Mouse (Mus musculus): ENCODE measurements around the gene 6030452D12Rik.

DNA sequence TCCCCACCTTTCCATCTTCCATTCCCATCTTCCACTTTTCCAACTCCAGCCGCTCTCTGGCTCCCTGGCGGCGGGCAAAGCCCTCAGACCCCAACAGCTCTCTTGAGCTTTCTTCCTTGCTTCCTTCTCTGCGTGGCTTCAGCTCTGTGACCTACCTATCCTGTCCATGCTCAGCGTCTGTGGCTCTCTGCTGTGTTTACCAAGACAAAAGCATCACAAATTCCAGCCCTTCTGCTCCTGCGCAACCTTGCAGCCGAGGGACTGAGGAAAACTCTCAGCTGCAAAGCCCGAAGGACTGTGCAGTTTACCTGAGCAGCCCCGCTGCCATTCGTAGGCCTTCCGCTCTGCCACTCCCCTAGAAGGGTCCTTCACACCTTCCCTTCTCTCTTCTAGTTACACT lies 46.3 kb upstream of the 6030452D12Rik start:
- TF ChIP-seq POLR2A (IDR thresholded peaks at IDR 0.05; ENCODE audit: borderline replicate concordance, extremely low read depth, low read depth, low read length) (no peak), CTCF (IDR thresholded peaks at IDR 0.05; ENCODE audit: insufficient read depth, low read length) (no peak)
